Mouse (Mus musculus) neutrophil, adult 5-6 weeks (primary cell): ENCODE data around the gene Kif23. TPM values are rescaled to one million over a fixed set of nuclear protein-coding genes. Genes with fewer than 3 reads are reported as not detected.

Experiments used
- ATAC-seq: fragments of 151-379, 151-347 bp; 2 replicates; pipeline ENCODE4 v1.8.0; 2017; ENCODE audit warnings: mild to moderate bottlenecking, moderate TSS enrichment; ENCODE audit not compliant: insufficient number of reproducible peaks, poor library complexity, low FRiP score, severe bottlenecking; ENCODE audit errors: extremely low read depth
- total RNA-seq: library from RNA; stranded (forward); fragments of 200-1000 nt; gene quantifications from 2 replicates; pipeline ENCODE4 v1.2.3, GENCODE M21; 2017

Kif23 gene
- total RNA-seq, 1 experiment from 2014 or later: 218 TPM

DNA sequence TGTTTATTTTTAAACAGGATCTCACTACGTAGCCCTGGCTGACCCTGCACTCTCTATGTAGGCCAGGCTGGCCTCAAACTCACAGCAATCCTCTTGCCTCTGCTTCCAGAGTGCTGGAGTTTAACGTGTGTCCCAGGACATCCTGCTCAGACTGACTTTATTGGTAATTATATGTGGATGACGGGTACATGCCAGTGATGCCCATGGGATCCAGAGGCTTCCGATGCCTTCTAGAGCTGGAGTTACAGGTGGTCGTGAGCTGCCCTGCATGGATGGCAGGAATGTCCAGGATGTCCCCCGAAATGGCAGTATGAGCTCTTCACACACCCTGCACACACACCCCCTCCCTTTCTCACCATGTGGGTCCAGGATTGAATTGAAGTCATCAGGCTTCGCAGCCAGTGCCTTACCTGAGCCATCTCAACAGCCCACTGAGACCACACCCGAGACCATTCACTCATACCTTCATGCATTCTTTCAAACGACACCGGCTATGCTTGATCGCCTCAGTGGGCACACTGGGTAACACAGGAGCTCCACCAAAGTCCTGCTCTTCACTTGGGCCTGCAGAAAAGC is 37.7 kb downstream of the Kif23 start:
- ATAC-seq: no peak

DNA sequence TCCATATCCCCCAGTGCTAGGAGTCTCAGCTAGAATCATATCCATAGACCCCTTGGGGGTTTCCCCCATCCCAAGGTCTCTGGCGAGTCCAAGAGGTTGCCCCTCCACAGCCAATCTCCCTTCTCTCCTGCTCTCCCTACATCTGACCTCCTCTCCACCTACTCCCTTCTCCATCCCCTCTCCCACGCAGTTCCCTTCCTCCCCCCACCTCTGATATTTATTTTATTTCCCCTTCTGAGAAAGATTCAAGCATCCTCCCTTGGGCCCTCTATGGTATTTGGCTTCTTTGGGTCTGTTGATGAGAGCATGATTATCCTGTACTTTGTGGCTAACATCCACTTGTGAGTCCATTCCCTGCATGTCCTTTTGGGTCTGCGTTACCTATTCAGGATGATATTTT is 38.2 kb downstream of the Kif23 start:
- no peak for ATAC-seq

GRCm38 (mm10) chr9:61907621-61908295 is 38.8 kb downstream of the Kif23 start:
- ATAC-seq: no peak

DNA sequence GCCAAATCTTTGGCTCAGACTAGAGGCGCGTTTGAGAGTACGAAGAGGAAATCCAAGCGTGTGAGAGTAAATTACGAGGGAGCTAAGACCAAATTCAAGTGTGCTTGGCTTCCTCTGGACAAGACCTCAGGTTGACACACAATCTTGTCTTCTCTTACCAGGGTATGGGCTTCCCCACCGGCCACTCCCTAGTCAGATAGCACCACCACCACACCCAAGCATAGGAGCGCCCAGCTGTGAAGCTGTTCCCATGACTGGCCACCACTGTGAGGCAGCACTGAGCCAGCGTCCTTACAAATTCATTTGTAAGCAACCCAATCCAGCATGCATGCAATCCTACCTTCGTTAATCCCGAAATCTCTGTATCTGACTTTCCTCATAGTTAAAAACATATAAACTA is 39.7 kb downstream of the Kif23 start:
- ATAC-seq: peak; percentile 60; the same call in 1 of the 2 replicates

DNA sequence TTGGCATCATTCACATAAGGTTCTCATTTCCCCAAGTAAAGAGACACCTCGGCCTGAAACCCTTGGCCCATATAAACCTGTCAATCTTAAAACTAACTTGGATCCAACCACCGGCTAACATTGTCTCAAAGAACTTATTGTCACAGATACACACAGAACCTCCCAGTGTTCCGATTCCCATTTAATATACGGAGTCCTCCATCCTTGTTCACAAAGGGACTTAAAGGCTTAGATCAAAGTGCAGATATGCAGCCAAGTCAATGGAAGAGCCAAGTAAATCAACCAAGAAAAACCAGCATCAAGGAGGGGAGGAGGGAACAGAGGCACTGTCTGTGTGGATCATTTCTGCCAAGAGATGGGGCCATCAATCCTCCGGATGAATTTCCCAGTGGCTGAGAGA is 41.0 kb downstream of the Kif23 start:
- no peak for ATAC-seq

- no peak for ATAC-seq
These were observed 42.4 kb downstream of the Kif23 start for GRCm38 (mm10) chr9:61904201-61904600.

DNA sequence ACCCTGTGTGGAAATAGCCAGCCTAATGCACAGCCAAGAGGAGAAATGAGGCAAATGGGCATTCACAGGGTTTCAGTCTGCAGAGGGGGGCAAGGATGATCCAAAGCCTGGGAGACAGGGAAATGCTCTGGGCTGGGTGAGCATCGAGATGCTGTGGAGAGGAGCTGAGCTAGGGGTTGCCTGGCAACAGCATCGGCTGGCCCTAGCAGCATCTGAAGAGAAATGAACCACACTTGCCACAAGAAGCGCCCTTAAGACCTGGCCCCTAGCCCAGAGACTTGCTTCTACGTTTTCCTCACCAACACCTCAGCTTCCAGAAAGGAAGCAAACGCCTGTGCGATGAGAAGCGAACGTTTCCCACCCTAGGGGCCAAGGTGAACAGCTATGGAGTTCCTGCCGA is 44.1 kb downstream of the Kif23 start:
- ATAC-seq: no peak

DNA sequence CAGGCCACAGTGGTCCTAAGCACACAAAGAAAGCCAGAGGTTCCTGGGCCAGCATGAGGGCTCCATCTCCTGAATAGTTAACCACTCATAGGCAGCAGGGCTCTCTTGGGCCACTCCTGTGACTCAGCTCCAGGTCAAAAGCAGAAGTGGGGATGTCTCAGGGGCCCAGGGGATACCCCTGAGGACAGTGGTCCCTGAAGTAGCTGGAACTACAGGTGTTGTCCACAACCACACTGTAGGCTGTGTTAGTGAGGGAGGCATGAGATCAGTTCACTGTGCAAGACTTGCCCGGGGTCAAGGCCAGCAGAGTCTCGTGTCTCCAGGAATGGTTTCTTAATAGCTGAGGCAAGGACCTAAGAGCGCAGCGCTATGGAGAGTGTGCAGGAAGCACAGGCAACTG is 45.0 kb downstream of the Kif23 start:
- ATAC-seq: no peak; the same call in 1 of the 2 replicates

DNA sequence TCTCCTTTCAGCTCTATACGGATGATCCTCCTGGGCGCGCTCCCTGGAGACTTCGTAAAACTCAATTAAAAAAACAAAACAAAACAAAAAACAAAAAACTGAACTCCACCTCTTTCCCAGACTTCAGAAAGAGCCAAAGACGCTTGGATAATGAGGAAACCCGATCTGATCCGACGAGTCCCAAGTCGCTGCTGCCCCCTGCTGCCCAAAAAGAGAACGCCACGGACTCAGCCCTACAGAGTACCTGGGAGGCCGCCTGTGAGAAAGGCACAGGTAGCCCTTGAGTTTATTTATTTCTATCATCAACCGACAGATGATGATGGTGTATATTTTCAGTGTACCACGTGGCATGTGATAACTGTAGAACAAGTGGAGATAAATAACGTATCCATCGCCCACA is 46.8 kb downstream of the Kif23 start:
- peak; percentile 51; the same call in 1 of the 2 replicates for ATAC-seq

DNA sequence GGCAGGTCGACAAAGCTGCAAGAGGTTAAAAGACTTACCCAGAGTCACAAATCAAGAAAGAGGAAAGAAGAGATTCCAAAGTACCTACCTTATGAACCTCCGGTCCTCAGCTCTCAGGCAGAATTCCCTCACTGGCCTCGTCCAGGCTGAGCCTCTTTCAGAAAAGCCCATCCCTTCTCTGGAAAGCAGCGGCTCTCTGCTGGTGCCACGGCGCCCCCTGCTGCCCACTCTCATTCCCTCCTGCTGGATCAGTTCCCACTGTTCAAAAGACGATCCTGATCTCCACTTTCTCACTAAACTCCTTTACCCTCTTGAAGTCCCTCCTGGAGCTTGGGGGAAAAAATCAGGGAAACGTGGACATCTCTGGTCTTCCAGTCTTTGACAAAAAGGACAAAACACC is 48.2 kb downstream of the Kif23 start:
- no peak; the same call in 1 of the 2 replicates for ATAC-seq

DNA sequence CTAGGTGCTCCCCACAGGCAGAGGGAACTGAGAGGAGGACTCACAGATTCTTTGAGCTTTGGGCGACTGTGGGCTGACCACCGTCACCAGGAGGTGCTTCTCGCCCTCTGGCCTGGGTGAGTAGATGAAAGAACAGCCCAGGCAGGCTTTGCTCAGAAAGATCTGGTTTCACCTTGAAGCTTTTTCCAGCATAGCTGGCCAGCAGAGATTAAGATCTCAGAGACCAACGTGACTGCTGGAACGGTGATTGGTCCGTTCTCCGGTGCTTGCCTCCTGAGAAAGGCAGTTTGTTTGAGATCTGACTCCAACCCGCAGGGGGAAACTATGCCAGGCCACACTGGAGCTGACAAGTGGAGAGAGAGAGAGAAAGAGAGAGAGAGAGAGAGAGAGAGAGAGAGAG is 51.6 kb downstream of the Kif23 start:
- ATAC-seq: no peak

- no peak for ATAC-seq
These were observed 56.7 kb downstream of the Kif23 start for GRCm38 (mm10) chr9:61889855-61890254.

- no peak for ATAC-seq
These were observed 58.8 kb downstream of the Kif23 start for GRCm38 (mm10) chr9:61887661-61888379.

DNA sequence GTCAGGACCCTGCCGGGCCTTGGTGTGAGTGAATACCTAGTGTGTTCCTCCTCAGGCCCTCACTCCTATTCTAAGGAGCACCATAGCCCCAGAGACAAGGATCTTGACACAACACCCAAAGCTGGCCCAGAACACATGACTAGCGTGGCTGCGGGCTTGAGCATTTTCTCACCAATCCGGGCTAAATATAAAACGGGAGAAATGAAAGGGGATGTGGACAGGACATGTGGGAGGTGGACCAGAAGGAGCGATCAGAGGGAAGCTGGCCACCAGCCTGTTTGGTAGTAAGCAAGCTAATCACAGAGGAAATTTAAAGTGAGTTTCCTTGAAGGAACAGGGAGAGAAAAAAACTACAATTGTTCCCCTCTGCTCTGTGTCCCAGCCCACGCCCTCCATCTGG is 60.6 kb downstream of the Kif23 start:
- no peak for ATAC-seq

DNA sequence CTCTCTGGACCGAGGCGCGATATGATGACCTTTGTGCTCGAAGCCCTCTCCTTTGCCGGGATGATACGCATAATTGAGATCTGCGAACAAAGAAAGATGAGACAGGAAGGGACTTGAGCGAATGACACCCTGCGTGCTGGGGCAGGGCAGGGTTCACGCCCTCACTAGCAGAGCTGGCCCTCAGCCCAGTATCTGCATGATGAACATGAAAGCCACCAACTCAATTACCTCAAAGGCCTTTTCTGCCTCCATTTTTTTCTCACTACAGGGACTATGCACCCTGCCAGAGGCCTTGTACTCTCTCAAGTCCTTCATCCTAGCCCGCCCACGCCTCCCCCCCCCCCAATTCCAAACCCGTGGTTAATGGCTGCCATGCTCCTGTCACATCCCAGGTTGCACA is 61.6 kb downstream of the Kif23 start:
- no peak for ATAC-seq

GRCm38 (mm10) chr9:61884375-61884774 is 62.2 kb downstream of the Kif23 start:
- ATAC-seq: no peak

DNA sequence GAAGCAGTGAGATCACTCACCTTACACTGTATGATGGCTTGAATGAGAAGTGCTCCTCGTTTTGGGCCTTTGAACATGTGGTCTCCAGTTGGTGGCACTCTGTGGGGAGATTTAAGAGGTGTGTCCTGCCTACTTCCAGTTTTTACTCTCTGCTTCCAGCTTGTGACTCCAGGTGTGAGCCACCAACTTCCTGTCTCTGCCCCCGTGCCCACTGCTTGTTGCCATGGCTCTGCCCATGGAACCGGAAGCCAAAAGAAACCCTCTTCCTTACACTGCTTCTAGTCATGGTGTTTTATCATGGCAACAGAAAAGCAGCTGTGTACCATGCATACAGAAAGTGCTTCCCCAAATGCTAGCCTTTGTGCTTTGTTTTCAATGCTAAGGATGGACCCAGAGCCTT is 64.4 kb downstream of the Kif23 start:
- no peak for ATAC-seq

DNA sequence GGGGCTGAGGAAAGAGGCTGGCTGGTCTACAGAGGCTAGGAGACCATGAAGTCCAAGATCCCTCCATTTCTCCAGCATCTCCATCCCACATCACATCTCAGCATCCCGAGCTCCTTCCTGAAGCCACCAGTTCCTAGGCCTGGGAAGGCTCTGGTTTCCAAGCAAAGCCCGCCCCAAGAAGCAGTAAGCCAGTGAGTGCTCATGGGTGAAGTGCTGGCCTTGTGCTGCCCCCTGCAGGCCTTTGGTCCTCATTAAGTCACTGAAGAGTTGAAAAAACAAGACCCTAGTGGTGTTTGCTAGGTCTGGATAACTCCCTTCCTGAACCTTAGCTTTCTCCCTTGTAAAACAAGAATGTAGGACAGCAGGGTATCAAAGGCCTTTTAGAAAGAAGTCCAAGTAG is 67.7 kb downstream of the Kif23 start:
- no peak for ATAC-seq

GRCm38 (mm10) chr9:61877373-61878112 is 69.0 kb downstream of the Kif23 start:
- ATAC-seq: no peak

DNA sequence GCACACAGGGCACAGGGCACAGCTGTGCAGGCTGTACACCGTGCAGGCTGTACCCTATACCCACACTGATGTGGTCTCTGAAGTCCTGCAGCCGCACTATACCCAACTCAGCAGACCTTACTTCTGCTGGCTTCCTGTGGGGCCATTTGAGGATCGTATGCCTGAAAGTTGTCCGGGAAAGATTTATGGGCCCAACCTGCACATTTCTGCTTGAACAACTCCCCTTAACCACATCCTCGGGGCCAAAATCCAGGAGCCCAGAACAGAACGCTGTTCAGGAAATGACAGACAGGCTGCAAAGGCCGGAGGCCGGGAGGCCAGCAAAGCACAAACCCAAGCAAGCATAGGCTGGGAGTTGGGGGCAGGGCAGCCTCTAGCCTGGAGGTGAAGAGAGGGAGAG is 73.2 kb downstream of the Kif23 start:
- ATAC-seq: no peak
